Mouse (Mus musculus) gastrocnemius, adult 18-20 months (tissue): ENCODE data around the gene Prl6a1. TPM values are rescaled to one million over a fixed set of nuclear protein-coding genes. Genes with fewer than 3 reads are reported as not detected.

Experiments
- DNase-seq: peaks from one replicate; pipeline ENCODE4 v3.0.0; 2021; ENCODE audit warnings: low spot score
- long read RNA-seq, 2 experiments: library from polyadenylated mRNA; stranded (forward); transcript quantifications; one replicate each; pipeline ENCODE4 v2.0.0; 2021
- total RNA-seq, 2 experiments: library from RNA; stranded (reverse); gene quantifications; 2 replicates each; pipeline ENCODE4 v1.2.3; 2021

Gene Prl6a1
- not detected for total RNA-seq
- long read RNA-seq, experiment 1, result 0 reads
- long read RNA-seq, experiment 2, result 0 reads

DNA sequence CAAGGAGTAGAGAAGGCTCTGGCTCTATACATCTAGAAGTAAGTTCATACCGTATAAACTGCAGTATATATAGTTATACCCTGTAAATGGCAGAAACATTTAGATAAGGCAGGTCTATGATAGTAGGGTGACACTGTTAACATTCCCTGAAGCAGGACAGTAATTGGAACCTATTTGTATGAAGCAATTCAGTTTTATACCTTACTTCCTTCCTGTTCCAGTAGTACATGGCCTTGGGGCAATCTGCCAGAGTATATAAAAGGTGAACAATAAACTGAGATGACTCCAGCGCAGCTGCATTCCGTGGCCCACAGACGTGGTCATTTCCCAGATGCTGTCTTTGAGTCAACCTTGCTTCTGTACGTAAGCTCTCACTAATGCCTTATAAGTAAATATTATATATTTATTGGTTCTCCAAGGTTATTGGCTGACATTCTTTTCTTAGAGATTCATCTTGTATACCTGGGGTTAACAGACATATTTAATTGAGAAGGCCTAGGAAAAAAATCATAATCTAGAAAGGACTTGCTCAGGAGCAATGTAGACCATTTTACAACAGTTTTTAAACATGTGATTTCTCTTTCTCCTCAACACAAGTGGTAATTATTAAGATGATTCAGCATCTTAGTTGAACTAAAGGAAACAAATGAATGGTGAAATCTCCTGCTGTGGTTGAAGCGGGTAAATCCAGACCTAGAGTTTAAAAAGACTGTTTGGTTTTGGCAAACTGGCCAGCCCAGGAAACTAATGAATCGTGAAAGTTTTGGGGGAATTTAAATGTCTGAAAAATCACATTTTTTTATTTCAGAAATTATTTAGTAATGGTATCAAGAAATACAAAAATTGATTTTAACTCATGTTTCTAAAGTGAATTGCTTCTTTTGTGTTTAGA lies at the start of gene Prl6a1:
Gene Prl6a1 (plus strand): TSS at position 294 of the 892 bp plus-strand sequence.
- no peak for DNase-seq

DNA sequence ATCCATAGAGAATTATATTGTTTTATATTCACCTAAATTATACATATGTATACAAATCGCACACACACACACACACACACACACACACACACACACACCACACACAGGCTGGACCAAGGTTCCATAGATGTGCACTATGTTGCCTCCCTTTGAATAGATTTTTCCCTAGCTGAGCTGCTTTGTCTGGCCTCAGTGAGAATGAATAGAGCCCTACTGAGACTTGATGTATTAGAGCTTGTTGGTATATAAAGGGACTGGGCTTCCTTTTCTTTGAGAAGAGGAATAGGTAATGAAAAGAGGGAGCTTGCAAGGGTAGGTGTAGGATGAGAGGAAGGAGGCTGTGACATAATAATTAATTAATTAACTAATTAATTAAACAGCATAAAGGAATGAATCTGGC lies 22.6 kb downstream of the Prl6a1 start:
- DNase-seq, result no peak

DNA sequence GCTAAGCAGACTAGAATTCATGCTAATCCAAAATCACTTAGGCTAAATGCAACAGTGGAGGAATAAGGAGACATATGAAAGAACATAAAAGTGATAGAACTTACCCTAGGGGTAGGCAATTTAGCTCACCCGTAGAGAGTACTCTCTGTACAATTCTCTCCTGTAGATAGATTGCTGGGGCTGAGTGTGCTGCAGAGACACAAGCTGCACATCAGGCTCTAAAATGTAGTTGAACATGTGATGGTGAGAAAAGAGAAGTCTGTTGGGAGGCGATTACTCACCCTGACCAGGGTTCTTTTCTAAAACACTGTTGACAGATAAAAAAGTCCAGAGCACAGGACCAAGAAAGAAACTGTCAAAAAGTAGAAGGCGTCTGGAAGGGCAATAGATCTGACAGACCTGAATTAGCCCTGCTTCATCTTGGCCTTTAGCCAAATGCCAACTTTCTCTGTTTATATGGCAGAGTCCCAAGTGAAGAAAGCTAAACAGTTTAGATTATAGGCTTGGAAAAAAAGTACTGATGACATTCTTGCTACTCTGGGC lies 30.4 kb downstream of the Prl6a1 start:
- DNase-seq, result no peak

DNA sequence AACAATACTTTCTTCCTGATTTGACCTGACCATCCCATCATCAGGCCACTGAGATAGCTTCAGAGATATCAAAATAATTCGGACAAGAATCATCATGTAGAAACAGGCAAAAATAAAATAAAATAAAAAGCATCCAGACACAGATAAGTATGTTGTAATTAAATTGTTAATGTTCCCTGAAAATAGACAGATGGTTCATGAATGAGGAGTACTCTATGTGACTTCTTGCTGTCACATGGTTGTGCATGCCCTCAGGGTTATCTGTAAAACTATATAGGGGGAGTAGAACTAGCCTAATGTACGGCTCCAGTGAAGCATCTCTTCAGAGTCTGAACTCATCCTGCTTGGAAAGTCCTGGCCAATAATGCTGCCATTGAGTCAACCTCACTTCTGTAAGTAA lies 32.9 kb downstream of the Prl6a1 start, which contains the start of gene Prl8a2:
Gene Prl8a2 (plus strand): TSS at position 301 of the 400 bp plus-strand sequence.
- no peak for DNase-seq

Other genes with a start within 250 kb of the Prl6a1 start
- gene Prl3d1, start 218.4 kb upstream of the Prl6a1 start, total RNA-seq, result not detected
- gene Prl3d2, start 190.9 kb upstream of the Prl6a1 start, total RNA-seq, result not detected
- gene Prl3d3, start 155.8 kb upstream of the Prl6a1 start, total RNA-seq, result not detected
- gene Prl3c1, start 116.0 kb upstream of the Prl6a1 start, total RNA-seq, result not detected
- gene Prl3b1, start 70.8 kb upstream of the Prl6a1 start, total RNA-seq, result not detected
- gene Prl3a1, start 53.2 kb upstream of the Prl6a1 start, total RNA-seq, result not detected
- gene Prl8a2, start 33.0 kb downstream of the Prl6a1 start, total RNA-seq, result not detected
- gene Prl2b1, start 78.2 kb downstream of the Prl6a1 start, total RNA-seq, result not detected
- gene Prl8a6, start 126.1 kb downstream of the Prl6a1 start, total RNA-seq, result not detected
- not detected for gene Prl8a8, start 200.6 kb downstream of the Prl6a1 start, total RNA-seq